Mouse (Mus musculus): ENCODE measurements around the gene Cds1. TPM values are rescaled to one million over a fixed set of nuclear protein-coding genes. Genes with fewer than 3 reads are reported as not detected.

Gene Cds1
- polyA plus RNA-seq (2014; fragmentation: Illumina TruSeq; extraction: RNeasy Lipid Tissue Mini Kit (QIAGEN cat#74804); ENCODE audit: low read depth, low replicate concordance) = 19.5 TPM

GRCm38 (mm10) chr5:101764554-101765347 lies at the start of gene Cds1:
Cds1 (plus strand) TSS chr5:101765130.

Other genes with a start within 250 kb of the Cds1 start
- not detected for gene Nkx6-1, start 100.1 kb upstream of the Cds1 start, polyA plus RNA-seq (2014; fragmentation: Illumina TruSeq; extraction: RNeasy Lipid Tissue Mini Kit (QIAGEN cat#74804); ENCODE audit: low read depth, low replicate concordance)

Measured in kidney, adult 10 weeks (tissue).